Mouse (Mus musculus) liver, embryonic 14.5 days (tissue): ENCODE measurements around the gene Ankrd31. TPM values are rescaled to one million over a fixed set of nuclear protein-coding genes. Genes with fewer than 3 reads are reported as not detected.
"Not testable (repeated sequence)": the region's sequence is repeated elsewhere in the genome, so short reads cannot be mapped to it uniquely, and the experiment has no call there.

Experiments
- ATAC-seq: fragments of 200-750 bp; cut with Nextera tagmentation; 2 replicates; pipeline ENCODE4 v1.8.0; 2017; ENCODE audit warnings: moderate number of reproducible peaks, mild to moderate bottlenecking, moderate library complexity; ENCODE audit not compliant: insufficient read depth
- DNase-seq, 3 experiments: peaks; one replicate each; pipeline ENCODE4 v3.0.0-alpha.2; 2012 to 2013; ENCODE audit warnings: low read depth in 3 of 3, low spot score in 3 of 3
- H3K27ac ChIP-seq: fragments of 300-500 bp; sonication (generic); 2 replicates; pipeline ENCODE4 v1.5.1; 2014; ENCODE audit warnings: moderate library complexity, mild to moderate bottlenecking, control low read depth, inconsistent platforms
- H3K27me3 ChIP-seq: fragments of 300-500 bp; sonication (generic); 2 replicates; pipeline ENCODE4 v1.6.1; 2014; ENCODE audit warnings: mild to moderate bottlenecking, low read length, moderate library complexity; ENCODE audit not compliant: control insufficient read depth, insufficient read depth
- H3K36me3 ChIP-seq: fragments of 300-500 bp; sonication (generic); replicated peaks from 2 replicates; pipeline ENCODE4 v1.6.1; 2014; ENCODE audit warnings: low read depth; ENCODE audit not compliant: control insufficient read depth, insufficient read depth
- H3K4me1 ChIP-seq, 2 experiments: fragments of 200-500 bp in 1 of 2; fragments of 300-500 bp in 1 of 2; sonication (generic) in 1 of 2; replicated peaks; 2 replicates each; pipeline ENCODE4 v1.6.1; 2012 to 2014; ENCODE audit warnings: antibody characterized with exemption in 1 of 2, inconsistent platforms in 1 of 2, low read length in 1 of 2; ENCODE audit not compliant: control insufficient read depth in 2 of 2, insufficient read depth in 2 of 2
- H3K4me2 ChIP-seq: fragments of 300-500 bp; sonication (generic); 2 replicates; pipeline ENCODE4 v1.6.1; 2014; ENCODE audit warnings: low read depth, mild to moderate bottlenecking, control low read depth, moderate library complexity
- H3K4me3 ChIP-seq, 2 experiments: fragments of 200-500 bp in 1 of 2; fragments of 300-500 bp in 1 of 2; sonication (generic) in 1 of 2; 2 replicates each; pipeline ENCODE4 v1.5.1; 2012 to 2014; ENCODE audit warnings: low read depth in 2 of 2, low read length in 2 of 2, mild to moderate bottlenecking in 2 of 2, control low read depth in 1 of 2, inconsistent platforms in 1 of 2, moderate library complexity in 1 of 2; ENCODE audit not compliant: insufficient read depth in 1 of 2
- H3K9ac ChIP-seq: fragments of 300-500 bp; sonication (generic); replicated peaks from 2 replicates; pipeline ENCODE4 v1.6.1; 2014; ENCODE audit warnings: mild to moderate bottlenecking, control low read depth, moderate library complexity
- H3K9me3 ChIP-seq: fragments of 300-500 bp; sonication (generic); 2 replicates; pipeline ENCODE4 v1.6.1; 2016; ENCODE audit warnings: low read length, mixed read lengths; ENCODE audit not compliant: control insufficient read depth
- CTCF ChIP-seq: IDR thresholded peaks from 2 replicates; pipeline ENCODE4 v1.5.1; 2016; ENCODE audit warnings: antibody characterized with exemption, low read depth, control low read depth
- EP300 ChIP-seq: IDR thresholded peaks from 2 replicates; pipeline ENCODE4 v1.6.1; 2016; ENCODE audit warnings: antibody characterized with exemption, low read depth
- WGBS: fragments of 180-500 bp; shearing (Covaris S2); extraction: QIAGEN DNeasy Blood & Tissue Kit; methylation state at CpG from one replicate; pipeline ENCODE4 v1.1.7; 2014; ENCODE audit not compliant: insufficient replicate concordance; 5-methylcytosine and 5-hydroxymethylcytosine counted together
- polyA plus RNA-seq, 2 experiments: library from polyadenylated mRNA; depleted of rRNA in 1 of 2; stranded (reverse) in 1 of 2; unstranded in 1 of 2; fragments of >200 nt; fragmentation: Nextera tagmentation in 1 of 2; extraction: Ambion mirVana in 1 of 2; gene quantifications; 2 replicates each; pipeline versions ENCODE4 v1.2.1 to v1.2.3; 2012 to 2014

The Ankrd31 gene
- polyA plus RNA-seq, 2 experiments, result 0.03 TPM

DNA sequence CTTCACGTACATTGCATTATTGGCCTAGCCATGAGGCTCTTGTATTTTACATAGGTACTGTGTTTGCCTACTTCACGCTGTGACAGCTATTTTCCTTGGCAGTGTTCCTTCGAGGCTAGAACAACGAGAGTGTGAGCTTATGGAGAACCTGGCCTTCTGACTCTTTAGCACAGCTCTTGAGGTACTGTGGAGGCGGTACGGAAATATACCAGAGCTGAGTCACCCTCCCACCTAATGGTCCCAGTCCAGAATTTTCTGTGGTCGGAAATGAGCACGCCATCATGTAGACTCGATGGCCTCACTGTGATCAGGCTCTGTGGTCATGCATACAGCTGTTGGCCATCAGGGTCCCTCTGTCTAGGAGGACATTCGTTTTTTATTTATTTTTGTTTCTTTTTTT lies 191.6 kb downstream of the Ankrd31 start:
- H3K36me3 ChIP-seq, result no peaks in the 10 kb centered on the region
- H3K27ac ChIP-seq, result no peak overlapping the region
- H3K9ac ChIP-seq, result no peak overlapping the region
- H3K4me3 ChIP-seq, result no peak overlapping the region
- 0 out of 4 replicates have a peak, but pooled peaks cover 0 to 2% of the 10 kb centered on the region in 2 experiments for H3K4me1 ChIP-seq
- H3K4me2 ChIP-seq, result no peak overlapping the region
- ATAC-seq (no peak), DNase-seq (no peak)
- TF ChIP-seq EP300 (no peak), CTCF (no peak)
- 65% methylated on average over 10 of the region's 10 CpGs for WGBS
- H3K9me3 ChIP-seq, result no peaks in the 10 kb centered on the region
- no peaks in the 10 kb centered on the region for H3K27me3 ChIP-seq

DNA sequence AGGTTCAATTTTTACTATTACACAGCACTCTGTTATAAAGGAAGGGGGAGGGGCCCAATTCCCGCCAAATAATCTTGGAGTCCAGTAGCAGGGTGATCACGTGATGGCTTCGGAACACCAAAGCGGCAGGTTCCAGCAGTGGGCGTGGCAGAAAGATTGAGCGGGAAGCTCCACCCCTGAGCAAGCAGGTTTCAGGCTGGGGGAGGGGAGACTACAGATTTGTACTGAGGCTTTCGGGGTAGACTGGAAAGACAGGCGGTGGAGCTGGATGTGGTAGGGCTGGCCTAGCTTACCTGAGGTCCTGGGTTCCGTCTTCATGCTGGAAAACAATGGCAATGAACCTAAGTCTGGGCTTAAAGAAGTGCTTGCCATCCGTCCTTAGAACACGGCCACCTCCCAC lies 193.4 kb downstream of the Ankrd31 start:
- not testable (repeated sequence) for DNase-seq

DNA sequence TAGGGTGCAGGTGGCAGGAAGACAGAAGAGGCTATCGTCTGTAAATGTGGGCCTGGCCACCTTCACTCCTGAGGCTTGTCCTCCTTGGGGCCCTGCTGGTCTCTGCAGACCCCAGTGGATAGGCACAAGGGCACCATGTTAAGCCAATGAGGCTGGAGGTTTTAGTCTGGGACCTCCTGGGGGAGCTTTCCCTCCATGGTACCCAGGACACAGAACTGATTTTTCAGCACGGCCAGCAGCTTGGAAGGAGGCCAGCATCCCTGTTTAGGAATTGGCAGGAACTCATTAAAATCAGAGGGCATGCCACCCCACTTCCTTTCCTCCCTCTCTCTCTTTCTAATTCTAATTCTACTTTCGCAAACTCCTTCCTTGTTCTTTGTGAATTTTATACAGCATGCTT lies 195.5 kb downstream of the Ankrd31 start:
- Histone ChIP-seq H3K9ac (no peak overlapping the region), H3K27me3 (no peaks in the 10 kb centered on the region), H3K4me3 (no peak overlapping the region), H3K4me1 (no peaks in the 10 kb centered on the region), H3K36me3 (no peaks in the 10 kb centered on the region), H3K9me3 (no peaks in the 10 kb centered on the region), H3K4me2 (no peak overlapping the region), H3K27ac (no peak overlapping the region)
- DNase-seq, result no peak
- ATAC-seq, result no peak
- WGBS, result 46% methylated on average over 3 of the region's 3 CpGs
- no peak for TF ChIP-seq CTCF
- TF ChIP-seq EP300, result no peak

More for the DNA sequence above, 193.4 kb downstream of the Ankrd31 start:
- not testable (repeated sequence) for H3K27ac ChIP-seq, H3K4me2 ChIP-seq, H3K27me3 ChIP-seq, H3K9me3 ChIP-seq, H3K36me3 ChIP-seq, H3K4me3 ChIP-seq, ATAC-seq, H3K9ac ChIP-seq, H3K4me1 ChIP-seq
- WGBS, result 65% methylated on average over 11 of the region's 11 CpGs

DNA sequence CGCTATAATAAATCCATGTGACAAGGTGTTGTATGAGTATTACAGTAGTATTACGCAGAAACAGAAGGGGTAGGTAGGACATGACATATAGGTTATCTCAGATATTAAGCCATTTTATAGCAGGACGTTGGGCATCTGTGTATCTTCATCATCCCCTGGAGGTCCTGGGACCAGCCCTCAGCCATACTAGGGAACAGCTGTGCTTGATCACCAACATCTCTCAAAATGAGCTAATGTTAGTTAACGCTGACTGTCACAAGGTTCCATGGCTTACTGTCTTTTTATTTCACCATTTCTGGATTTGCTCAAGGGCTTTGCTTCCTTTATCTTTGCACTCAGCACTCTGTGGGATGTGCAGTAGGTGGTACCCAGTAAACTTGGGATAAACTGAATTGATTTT lies 197.7 kb downstream of the Ankrd31 start:
- DNase-seq (no peak), ATAC-seq (no peak)
- TF ChIP-seq EP300, result no peak
- TF ChIP-seq CTCF, result no peak

DNA sequence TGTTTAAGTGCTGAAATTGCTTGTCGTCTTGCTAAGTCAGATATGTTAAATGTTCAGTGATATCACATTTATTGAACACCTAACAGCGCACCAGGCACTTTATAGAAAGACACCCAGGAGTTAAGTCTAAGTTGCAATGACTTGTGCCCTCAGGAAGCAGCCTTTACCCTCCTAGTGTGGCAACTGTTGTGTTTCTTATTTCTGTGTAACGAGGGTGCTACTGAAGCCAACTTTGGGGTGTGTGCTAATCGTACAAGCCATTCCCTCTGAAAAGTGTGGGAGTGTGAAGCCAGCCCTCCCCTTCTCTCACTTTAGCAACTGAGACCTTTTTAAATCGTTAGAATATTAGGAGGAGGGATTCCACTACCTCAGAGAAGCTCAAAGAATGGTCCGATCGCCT lies 199.7 kb downstream of the Ankrd31 start:
- H3K4me1 ChIP-seq, result no peaks in the 10 kb centered on the region
- no peaks in the 10 kb centered on the region for H3K36me3 ChIP-seq
- H3K9ac ChIP-seq, result no peak overlapping the region
- no peaks in the 10 kb centered on the region for H3K9me3 ChIP-seq
- H3K4me2 ChIP-seq, result no peak overlapping the region
- WGBS, result 63% methylated on average over 7 of the region's 7 CpGs
- DNase-seq (no peak), ATAC-seq (no peak)
- no peaks in the 10 kb centered on the region for H3K27me3 ChIP-seq
- no peak overlapping the region for H3K4me3 ChIP-seq
- no peak for TF ChIP-seq EP300
- TF ChIP-seq CTCF, result no peak
- no peak overlapping the region for H3K27ac ChIP-seq

More for the DNA sequence above, 197.7 kb downstream of the Ankrd31 start:
- 65% methylated on average over 4 of the region's 4 CpGs for WGBS
- no peak overlapping the region for H3K4me2 ChIP-seq
- H3K9me3 ChIP-seq, result no peaks in the 10 kb centered on the region
- H3K27me3 ChIP-seq, result no peaks in the 10 kb centered on the region
- no peak overlapping the region for H3K4me3 ChIP-seq
- H3K4me1 ChIP-seq, result no peaks in the 10 kb centered on the region
- H3K27ac ChIP-seq, result no peak overlapping the region
- H3K9ac ChIP-seq, result no peak overlapping the region
- no peaks in the 10 kb centered on the region for H3K36me3 ChIP-seq
